Mouse (Mus musculus) heart, postnatal 0 days (tissue): ENCODE measurements at regions not wholly inside any gene's neighbourhood (a gene's known extent, or its start where the extent isn't known, plus 50 kb on each side); places are given as distances from the start of the nearest gene placed in this dataset.
A peak's percentile ranks its signal among the peaks of the same experiment; 100 is the strongest.

Experiments
- ATAC-seq: fragments of 200-750 bp; cut with Nextera tagmentation; 2 replicates; pipeline ENCODE4 v1.8.0; 2017; ENCODE audit warnings: low read depth, moderate number of reproducible peaks, moderate library complexity; ENCODE audit not compliant: insufficient read depth
- DNase-seq: peaks from one replicate; pipeline ENCODE4 v3.0.0-alpha.2; 2016; ENCODE audit warnings: low spot score
- H3K27ac ChIP-seq: fragments of 300-500 bp; sonication (generic); 2 replicates; pipeline ENCODE4 v1.5.1; 2014; ENCODE audit warnings: low read depth, mild to moderate bottlenecking
- H3K27me3 ChIP-seq: fragments of 300-500 bp; sonication (generic); 2 replicates; pipeline ENCODE4 v1.6.1; 2014; ENCODE audit warnings: low read length, mixed read lengths; ENCODE audit not compliant: control insufficient read depth, insufficient read depth
- H3K36me3 ChIP-seq: fragments of 300-500 bp; sonication (generic); replicated peaks from 2 replicates; pipeline ENCODE4 v1.6.1; 2014; ENCODE audit warnings: low read length, mixed read lengths; ENCODE audit not compliant: control insufficient read depth, insufficient read depth
- H3K4me1 ChIP-seq: fragments of 300-500 bp; sonication (generic); 2 replicates; pipeline ENCODE4 v1.6.1; 2014; ENCODE audit warnings: antibody characterized with exemption; ENCODE audit not compliant: control insufficient read depth, insufficient read depth
- H3K4me2 ChIP-seq: fragments of 300-500 bp; sonication (generic); 2 replicates; pipeline ENCODE4 v1.6.1; 2014; ENCODE audit warnings: low read depth, mild to moderate bottlenecking, low read length, moderate library complexity
- H3K4me3 ChIP-seq: fragments of 300-500 bp; sonication (generic); 2 replicates; pipeline ENCODE4 v1.5.1; 2014; ENCODE audit warnings: low read depth, low read length
- H3K9ac ChIP-seq: fragments of 300-500 bp; sonication (generic); replicated peaks from 2 replicates; pipeline ENCODE4 v1.6.1; 2014; ENCODE audit warnings: low read depth, low read length, mixed read lengths
- H3K9me3 ChIP-seq: fragments of 300-500 bp; sonication (generic); replicated peaks from 2 replicates; pipeline ENCODE4 v1.6.1; 2016; ENCODE audit warnings: low read length; ENCODE audit not compliant: control insufficient read depth
- CTCF ChIP-seq: IDR thresholded peaks from 2 replicates; pipeline ENCODE4 v1.5.1; 2016; ENCODE audit warnings: antibody characterized with exemption, control low read depth, low read depth
- EP300 ChIP-seq: IDR thresholded peaks from 2 replicates; pipeline ENCODE4 v1.6.1; 2016; ENCODE audit warnings: antibody characterized with exemption, low read depth
- WGBS: fragments of 180-500 bp; shearing (Covaris S2); extraction: QIAGEN DNeasy Blood & Tissue Kit; methylation state at CpG from one replicate; pipeline ENCODE4 v1.1.7; 2014; 5-methylcytosine and 5-hydroxymethylcytosine counted together

DNA sequence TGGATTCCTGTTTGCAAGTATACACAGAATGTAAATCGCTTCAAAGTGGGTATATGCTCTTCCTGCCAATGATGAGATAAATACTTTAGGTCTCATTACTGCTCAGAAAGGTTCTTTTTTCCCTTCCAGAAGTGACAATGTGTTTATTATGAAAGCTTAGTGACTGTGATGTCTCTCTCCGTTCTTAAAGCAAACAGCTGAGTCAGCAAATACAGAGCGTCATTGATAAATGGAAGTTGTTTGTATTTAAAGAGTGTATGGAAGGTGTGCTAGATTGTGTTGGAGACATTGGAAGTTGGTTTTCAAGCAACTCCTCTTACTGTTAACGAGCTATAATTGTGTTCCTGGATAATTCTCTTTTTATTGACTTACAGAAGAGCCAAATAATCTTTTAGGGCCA lies 408.0 kb downstream of the Prr30 start:
- no peak for TF ChIP-seq CTCF
- TF ChIP-seq EP300, result no peak
- Histone ChIP-seq H3K9me3 (no peaks in the 10 kb centered on the region), H3K4me3 (no peak overlapping the region), H3K36me3 (no peaks in the 10 kb centered on the region), H3K4me1 (no peaks in the 10 kb centered on the region), H3K27me3 (no peaks in the 10 kb centered on the region), H3K27ac (no peak overlapping the region), H3K4me2 (no peak overlapping the region), H3K9ac (no peak overlapping the region)
- ATAC-seq (no peak), DNase-seq (no peak)
- WGBS, result 77% methylated on average over 4 of the region's 4 CpGs

- no peak for DNase-seq
Measured at GRCm38 (mm10) chr14:100781882-100782281, 418.2 kb downstream of the Prr30 start.

GRCm38 (mm10) chr14:100753951-100754350 lies 446.2 kb downstream of the Prr30 start:
- no peak for ATAC-seq
- 56% methylated on average over 2 of the region's 2 CpGs for WGBS
- peak; percentile 47 for TF ChIP-seq CTCF
- no peak for TF ChIP-seq EP300

More at GRCm38 (mm10) chr14:100781882-100782281, 418.2 kb downstream of the Prr30 start:
- Histone ChIP-seq H3K27ac (no peak overlapping the region), H3K27me3 (no peaks in the 10 kb centered on the region), H3K4me1 (no peaks in the 10 kb centered on the region), H3K9ac (no peak overlapping the region), H3K4me3 (no peak overlapping the region), H3K36me3 (no peaks in the 10 kb centered on the region), H3K4me2 (no peak overlapping the region), H3K9me3 (no peaks in the 10 kb centered on the region)
- 59% methylated on average over 3 of the region's 3 CpGs for WGBS
- TF ChIP-seq CTCF, result no peak
- TF ChIP-seq EP300, result no peak
- no peak for ATAC-seq

GRCm38 (mm10) chr14:100752746-100753145 lies 447.4 kb downstream of the Prr30 start:
- ATAC-seq (no peak), DNase-seq (no peak)
- WGBS, result 71% methylated on average over 10 of the region's 10 CpGs

More at GRCm38 (mm10) chr14:100753951-100754350, 446.2 kb downstream of the Prr30 start:
- Histone ChIP-seq H3K4me3 (no peak overlapping the region), H3K9me3 (no peaks in the 10 kb centered on the region), H3K4me2 (no peak overlapping the region), H3K27ac (no peak overlapping the region), H3K9ac (no peak overlapping the region), H3K27me3 (no peaks in the 10 kb centered on the region), H3K36me3 (no peaks in the 10 kb centered on the region), H3K4me1 (peaks cover 7% of the 10 kb centered on the region; the same call in 1 of the 2 replicates)
- DNase-seq, result no peak

DNA sequence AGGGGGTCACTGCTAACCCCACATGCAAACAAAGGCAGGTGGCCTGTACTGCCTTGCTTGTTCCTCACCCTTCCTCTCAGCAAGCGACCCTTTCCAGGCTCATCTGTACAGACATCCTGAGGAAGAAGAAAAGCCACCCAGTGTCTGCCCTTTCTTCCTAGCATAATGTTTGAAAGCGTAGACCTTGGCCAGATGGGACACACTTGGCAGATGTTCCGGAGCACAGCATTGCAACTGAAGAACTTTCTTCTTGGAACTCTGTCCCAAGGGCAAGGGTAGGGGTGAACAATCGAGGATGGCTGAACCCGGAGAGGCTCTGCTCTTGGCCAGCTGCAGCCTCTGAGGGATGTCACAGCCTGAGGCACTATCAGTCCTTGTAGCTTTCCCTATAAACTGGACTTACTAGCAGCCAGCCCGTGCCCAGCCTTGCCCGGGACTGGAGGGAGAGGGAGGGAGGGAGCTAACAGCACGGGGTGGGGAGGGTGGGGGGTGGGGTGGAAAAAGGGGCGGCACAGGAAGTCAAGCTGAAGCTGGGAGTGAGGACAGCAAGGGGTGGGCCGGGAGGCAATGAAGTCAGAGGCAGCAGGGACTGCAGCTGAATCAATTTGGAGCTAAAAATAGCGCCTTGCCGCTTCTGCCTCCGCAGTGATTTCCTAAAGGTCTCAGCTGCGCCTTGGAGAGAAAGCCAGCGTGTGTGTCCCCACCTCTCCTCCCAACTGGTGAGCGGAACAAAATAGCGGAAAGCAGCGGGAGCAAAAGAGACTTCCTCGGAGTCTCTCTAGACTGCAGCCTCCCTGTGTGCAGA lies 450.2 kb downstream of the Prr30 start:
- H3K4me2 ChIP-seq, result peak overlapping the region; percentile 65
- no peaks in the 10 kb centered on the region for H3K27me3 ChIP-seq
- ATAC-seq (peak; percentile 99), DNase-seq (peak; percentile 95)
- H3K4me1 ChIP-seq, result peaks cover 7% of the 10 kb centered on the region; the same call in 1 of the 2 replicates
- H3K9me3 ChIP-seq, result no peaks in the 10 kb centered on the region
- H3K4me3 ChIP-seq, result peak overlapping the region; percentile 46
- 3% methylated on average over 18 of the region's 19 CpGs for WGBS
- H3K9ac ChIP-seq, result peak overlapping the region; percentile 54
- TF ChIP-seq EP300 (no peak), CTCF (no peak)
- peak overlapping the region; percentile 92 for H3K27ac ChIP-seq
- H3K36me3 ChIP-seq, result no peaks in the 10 kb centered on the region

More at GRCm38 (mm10) chr14:100752746-100753145, 447.4 kb downstream of the Prr30 start:
- Histone ChIP-seq H3K4me1 (peaks cover 7% of the 10 kb centered on the region; the same call in 1 of the 2 replicates), H3K4me2 (no peak overlapping the region), H3K4me3 (no peak overlapping the region), H3K27ac (no peak overlapping the region), H3K9ac (no peak overlapping the region), H3K9me3 (no peaks in the 10 kb centered on the region), H3K27me3 (no peaks in the 10 kb centered on the region), H3K36me3 (no peaks in the 10 kb centered on the region)
- no peak for TF ChIP-seq CTCF
- TF ChIP-seq EP300, result no peak

DNA sequence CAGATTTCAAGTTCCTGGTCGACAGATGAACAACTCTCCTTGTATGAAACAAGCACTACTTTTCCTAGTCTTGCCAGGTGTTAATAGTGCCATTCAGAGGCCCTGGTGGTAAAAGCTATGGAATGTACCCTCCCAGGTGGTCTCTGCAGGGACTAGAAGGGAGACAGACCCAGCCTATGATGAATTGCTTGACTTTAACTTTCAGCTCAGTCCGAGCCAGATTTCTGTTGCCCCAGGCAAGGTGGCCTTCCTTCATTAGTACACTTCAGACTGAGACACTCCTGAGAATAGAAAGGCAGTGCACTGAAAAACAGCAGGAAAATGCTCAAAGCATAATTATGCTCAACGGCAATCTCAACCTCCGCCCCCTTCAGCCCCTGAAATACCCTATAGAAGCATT lies 450.8 kb upstream of the Klf12 start:
- no peak overlapping the region for H3K27ac ChIP-seq
- no peaks in the 10 kb centered on the region for H3K27me3 ChIP-seq
- DNase-seq, result no peak
- no peak overlapping the region for H3K4me3 ChIP-seq
- no peaks in the 10 kb centered on the region for H3K36me3 ChIP-seq
- no peak for ATAC-seq
- H3K9me3 ChIP-seq, result no peaks in the 10 kb centered on the region
- no peak overlapping the region for H3K4me2 ChIP-seq
- no peak overlapping the region for H3K9ac ChIP-seq
- 67% methylated on average over 4 of the region's 4 CpGs for WGBS
- TF ChIP-seq CTCF, result no peak
- no peak for TF ChIP-seq EP300
- H3K4me1 ChIP-seq, result no peaks in the 10 kb centered on the region
